Mouse (Mus musculus) regulatory T cell (primary cell): ENCODE results near the gene Bfsp1.

Experiments used
- in situ Hi-C: fragments of 300-600 bp; cut with MboI, MseI; formaldehyde crosslinking; loops from one replicate; pipeline ENCODE4 v1.15.1; 2025; ENCODE audit warnings: high pct_unique_total_duplicates

The Bfsp1 gene

GRCm38 (mm10) chr2:143853447-143853846 is 9.5 kb downstream of the Bfsp1 start:
- in situ Hi-C loops: no loop called here

GRCm38 (mm10) chr2:143852295-143853275 is 10.4 kb downstream of the Bfsp1 start:
- in situ Hi-C loops: no loop called here

- in situ Hi-C loops: no loop called here
These were observed 11.4 kb downstream of the Bfsp1 start for GRCm38 (mm10) chr2:143851354-143852221.

GRCm38 (mm10) chr2:143847291-143847690 is 15.7 kb downstream of the Bfsp1 start:
- in situ Hi-C loops: no loop called here

GRCm38 (mm10) chr2:143846799-143847198 is 16.2 kb downstream of the Bfsp1 start:
- in situ Hi-C loops: no loop called here

GRCm38 (mm10) chr2:143844779-143845178 is 18.2 kb downstream of the Bfsp1 start:
- in situ Hi-C loops: no loop called here

- in situ Hi-C loops: no loop called here
These were observed 21.4 kb downstream of the Bfsp1 start for GRCm38 (mm10) chr2:143841536-143841935.

- in situ Hi-C loops: no loop called here
These were observed 22.1 kb downstream of the Bfsp1 start for GRCm38 (mm10) chr2:143840895-143841294.

GRCm38 (mm10) chr2:143839458-143839857 is 23.5 kb downstream of the Bfsp1 start:
- in situ Hi-C loops: loop anchor here (5.0 kb wide), 3 partner anchors 73 to 378 kb away; no protein-coding TSS in a partner anchor

- in situ Hi-C loops: loop anchor here (5.0 kb wide), 3 partner anchors 74 to 379 kb away; no protein-coding TSS in a partner anchor
These were observed 24.3 kb downstream of the Bfsp1 start for GRCm38 (mm10) chr2:143838698-143839097.

- in situ Hi-C loops: loop anchor here (5.0 kb wide), 3 partner anchors 75 to 380 kb away; no protein-coding TSS in a partner anchor
These were observed 25.7 kb downstream of the Bfsp1 start for GRCm38 (mm10) chr2:143837291-143837701.

- in situ Hi-C loops: loop anchor here (5.0 kb wide), 3 partner anchors 76 to 381 kb away; no protein-coding TSS in a partner anchor
These were observed 27.2 kb downstream of the Bfsp1 start for GRCm38 (mm10) chr2:143835820-143836219.

GRCm38 (mm10) chr2:143834082-143834481 is 28.9 kb downstream of the Bfsp1 start:
- in situ Hi-C loops: no loop called here

- in situ Hi-C loops: no loop called here
These were observed 30.3 kb downstream of the Bfsp1 start for GRCm38 (mm10) chr2:143832721-143833120.

- in situ Hi-C loops: no loop called here
These were observed 31.3 kb downstream of the Bfsp1 start for GRCm38 (mm10) chr2:143831645-143832044.

GRCm38 (mm10) chr2:143813461-143813860 is 49.5 kb downstream of the Bfsp1 start:
- in situ Hi-C loops: no loop called here

GRCm38 (mm10) chr2:143812262-143812661 is 50.7 kb downstream of the Bfsp1 start:
- in situ Hi-C loops: no loop called here

GRCm38 (mm10) chr2:143808789-143809188 is 54.2 kb downstream of the Bfsp1 start:
- in situ Hi-C loops: no loop called here

GRCm38 (mm10) chr2:143806924-143807664 is 55.9 kb downstream of the Bfsp1 start:
- in situ Hi-C loops: no loop called here

- in situ Hi-C loops: no loop called here
These were observed 56.6 kb downstream of the Bfsp1 start for GRCm38 (mm10) chr2:143806140-143806923.
